Mouse (Mus musculus) myocyte (in vitro differentiated cells): ENCODE results near the gene Habp2.

Source experiments
- CEBPB ChIP-seq: IDR thresholded peaks from 2 replicates; pipeline ENCODE4 v1.6.1; 2011; ENCODE audit warnings: mild to moderate bottlenecking, moderate library complexity; ENCODE audit not compliant: poor library complexity, insufficient read depth, severe bottlenecking
- MYOD1 ChIP-seq, 3 experiments: IDR thresholded peaks; one replicate each; pipeline ENCODE4 v1.6.1; 2011; ENCODE audit warnings: control low read depth in 2 of 3, low read depth in 2 of 3, mild to moderate bottlenecking in 2 of 3, moderate library complexity in 1 of 3; ENCODE audit not compliant: insufficient read length in 2 of 3, control insufficient read depth in 1 of 3
- POLR2AphosphoS2 ChIP-seq: IDR thresholded peaks from one replicate; pipeline ENCODE4 v1.6.1; 2011; ENCODE audit warnings: low read depth, control low read depth; ENCODE audit not compliant: insufficient read length
- USF1 ChIP-seq: IDR thresholded peaks from one replicate; pipeline ENCODE4 v1.6.1; 2011; ENCODE audit warnings: low read depth, mild to moderate bottlenecking, control low read depth, moderate library complexity

- TF ChIP-seq USF1, result no peak
- no peak for TF ChIP-seq CEBPB
- no peak for TF ChIP-seq MYOD1 (IDR thresholded peaks at IDR 0.05; ENCODE audit: control insufficient read depth in 1 of 3, insufficient read length in 2 of 3, low read depth in 2 of 3)
- no peak for TF ChIP-seq POLR2AphosphoS2
Observed at GRCm38 (mm10) chr19:56278366-56278765, 8.6 kb upstream of the Habp2 start.
